Mouse (Mus musculus): ENCODE results near the gene Olfr995. TPM values are rescaled to one million over a fixed set of nuclear protein-coding genes. Genes with fewer than 3 reads are reported as not detected.

The Olfr995 gene
- total RNA-seq (2023) = not detected

GRCm38 (mm10) chr2:85443539-85443938, at the start of gene Olfr995:
Olfr995 (minus strand) TSS chr2:85443639.

GRCm38 (mm10) chr2:85436351-85436750, 7.1 kb downstream of the Olfr995 start, which contains the start of gene Olfr994:
Olfr994 (minus strand) TSS chr2:85436451.

GRCm38 (mm10) chr2:85414777-85415176, 28.7 kb downstream of the Olfr995 start, which contains the start of gene Olfr993:
Olfr993 (minus strand) TSS chr2:85414877.

GRCm38 (mm10) chr2:85409369-85409768, 34.1 kb downstream of the Olfr995 start, which contains the start of gene Olfr992:
Olfr992 (minus strand) TSS chr2:85409469.

Other genes starting within 250 kb of the Olfr995 start
- gene Lrrc55, start 246.4 kb downstream of the Olfr995 start, total RNA-seq (2023) = not detected
- not detected for gene Olfr987, start 104.3 kb downstream of the Olfr995 start, total RNA-seq (2023)
- gene Olfr988, start 80.4 kb downstream of the Olfr995 start, total RNA-seq (2023) = not detected
- not detected for gene Olfr992, start 34.2 kb downstream of the Olfr995 start, total RNA-seq (2023)
- not detected for gene Olfr993, start 28.8 kb downstream of the Olfr995 start, total RNA-seq (2023)
- gene Olfr994, start 7.2 kb downstream of the Olfr995 start, total RNA-seq (2023) = not detected
- gene 4833423E24Rik, start 75.4 kb upstream of the Olfr995 start, total RNA-seq (2023) = not detected
- not detected for gene Olfr996, start 135.6 kb upstream of the Olfr995 start, total RNA-seq (2023)
- gene Olfr998, start 145.3 kb upstream of the Olfr995 start, total RNA-seq (2023) = not detected
- not detected for gene Olfr1000, start 168.3 kb upstream of the Olfr995 start, total RNA-seq (2023)
- gene Olfr1002, start 207.1 kb upstream of the Olfr995 start, total RNA-seq (2023) = not detected
- gene Olfr154, start 220.8 kb upstream of the Olfr995 start, total RNA-seq (2023) = not detected
- not detected for gene Olfr1006, start 235.1 kb upstream of the Olfr995 start, total RNA-seq (2023)
- gene Olfr1008, start 245.8 kb upstream of the Olfr995 start, total RNA-seq (2023) = not detected

Data from CD4-positive naive resting alpha-beta T cell, adult 57 days (primary cell).